Mouse (Mus musculus) ES-CJ7 (cell line): ENCODE measurements around the gene Ctdnep1.

Experiments used
- DNase-seq: peaks from one replicate; pipeline ENCODE4 v3.0.0; 2011; ENCODE audit warnings: low read depth, low spot score

Gene Ctdnep1

GRCm38 (mm10) chr11:69950807-69951459 lies 30.0 kb upstream of the Ctdnep1 start:
- DNase-seq = peak; percentile 62

- DNase-seq = no peak
These were observed 28.7 kb upstream of the Ctdnep1 start for GRCm38 (mm10) chr11:69952274-69952673.

- no peak for DNase-seq
These were observed 27.6 kb upstream of the Ctdnep1 start for GRCm38 (mm10) chr11:69953267-69953915.

GRCm38 (mm10) chr11:69955618-69956017 lies 25.3 kb upstream of the Ctdnep1 start:
- DNase-seq = peak; percentile 59

GRCm38 (mm10) chr11:69956218-69956617 lies 24.7 kb upstream of the Ctdnep1 start:
- DNase-seq = no peak

- DNase-seq = peak; percentile 85
These were observed 20.3 kb upstream of the Ctdnep1 start for GRCm38 (mm10) chr11:69960616-69961015.

- no peak for DNase-seq
These were observed 19.1 kb upstream of the Ctdnep1 start for GRCm38 (mm10) chr11:69961841-69962240.

GRCm38 (mm10) chr11:69964650-69965270 lies 16.2 kb upstream of the Ctdnep1 start, which contains the start of gene Cldn7:
TSS of gene Cldn7 (plus strand) at chr11:69964779.
- no peak for DNase-seq

GRCm38 (mm10) chr11:69965271-69966005 lies 15.5 kb upstream of the Ctdnep1 start:
- peak; percentile 45 for DNase-seq

- peak; percentile 46 for DNase-seq
These were observed 14.7 kb upstream of the Ctdnep1 start for GRCm38 (mm10) chr11:69966006-69966859.

GRCm38 (mm10) chr11:69966860-69967517 lies 14.0 kb upstream of the Ctdnep1 start:
- DNase-seq = peak; percentile 48

- DNase-seq = no peak
These were observed 12.2 kb upstream of the Ctdnep1 start for GRCm38 (mm10) chr11:69968793-69969192.

- DNase-seq = no peak
These were observed 10.7 kb upstream of the Ctdnep1 start for GRCm38 (mm10) chr11:69970222-69970621.

GRCm38 (mm10) chr11:69970775-69971174 lies 10.2 kb upstream of the Ctdnep1 start:
- no peak for DNase-seq

GRCm38 (mm10) chr11:69974907-69975306 lies 6.0 kb upstream of the Ctdnep1 start:
- no peak for DNase-seq

- no peak for DNase-seq
These were observed 4.7 kb upstream of the Ctdnep1 start for GRCm38 (mm10) chr11:69976271-69976670.

GRCm38 (mm10) chr11:69979827-69980195 lies 1.1 kb upstream of the Ctdnep1 start:
- DNase-seq = no peak

- DNase-seq = peak; percentile 100
These were observed 488 bp upstream of the Ctdnep1 start for GRCm38 (mm10) chr11:69980196-69981140.

GRCm38 (mm10) chr11:69982225-69982624 lies 1.3 kb downstream of the Ctdnep1 start, which contains the start of gene Elp5:
TSS of gene Elp5 (minus strand) at chr11:69982517.
- no peak for DNase-seq
